Mouse (Mus musculus) liver, embryonic 15.5 days (tissue): ENCODE results near the gene Hoxd13. TPM values are rescaled to one million over a fixed set of nuclear protein-coding genes. Genes with fewer than 3 reads are reported as not detected.

Experiments used
- ATAC-seq: fragments of 200-750 bp; cut with Nextera tagmentation; 2 replicates; pipeline ENCODE4 v1.8.0; 2017; ENCODE audit warnings: moderate number of reproducible peaks, mild to moderate bottlenecking, moderate library complexity; ENCODE audit not compliant: insufficient read depth
- H3K27ac ChIP-seq: fragments of 300-500 bp; sonication (generic); replicated peaks from 2 replicates; pipeline ENCODE4 v1.5.1; 2015; ENCODE audit warnings: mild to moderate bottlenecking, inconsistent platforms
- H3K27me3 ChIP-seq: fragments of 300-500 bp; sonication (generic); 2 replicates; pipeline ENCODE4 v1.6.1; 2015; ENCODE audit warnings: mild to moderate bottlenecking, inconsistent platforms
- H3K36me3 ChIP-seq: fragments of 300-500 bp; sonication (generic); replicated peaks from 2 replicates; pipeline ENCODE4 v1.6.1; 2015; ENCODE audit warnings: moderate library complexity, mild to moderate bottlenecking, inconsistent platforms
- H3K4me1 ChIP-seq: fragments of 300-500 bp; sonication (generic); replicated peaks from 2 replicates; pipeline ENCODE4 v1.6.1; 2015; ENCODE audit warnings: inconsistent platforms
- H3K4me2 ChIP-seq: fragments of 300-500 bp; sonication (generic); 2 replicates; pipeline ENCODE4 v1.6.1; 2015; ENCODE audit warnings: moderate library complexity, mild to moderate bottlenecking, inconsistent platforms
- H3K4me3 ChIP-seq: fragments of 300-500 bp; sonication (generic); replicated peaks from 2 replicates; pipeline ENCODE4 v1.5.1; 2015; ENCODE audit warnings: mild to moderate bottlenecking, inconsistent platforms
- H3K9ac ChIP-seq: fragments of 300-500 bp; sonication (generic); 2 replicates; pipeline ENCODE4 v1.6.1; 2015; ENCODE audit warnings: moderate library complexity, mild to moderate bottlenecking, inconsistent platforms
- H3K9me3 ChIP-seq: fragments of 300-500 bp; sonication (generic); replicated peaks from 2 replicates; pipeline ENCODE4 v1.6.1; 2016; ENCODE audit warnings: inconsistent platforms
- WGBS: fragments of 180-500 bp; shearing (Covaris S2); methylation state at CpG from one replicate; pipeline ENCODE4 v1.1.7; 2015; ENCODE audit warnings: mixed read lengths; ENCODE audit not compliant: insufficient replicate concordance; 5-methylcytosine and 5-hydroxymethylcytosine counted together
- polyA plus RNA-seq: library from polyadenylated mRNA; unstranded; fragments of >200 nt; fragmentation: Nextera tagmentation; extraction: Ambion mirVana; gene quantifications from 2 replicates; pipeline ENCODE4 v1.2.1, GENCODE M21; 2015

Gene Hoxd13
- polyA plus RNA-seq, 1 experiment from 2014 or later = not detected

DNA sequence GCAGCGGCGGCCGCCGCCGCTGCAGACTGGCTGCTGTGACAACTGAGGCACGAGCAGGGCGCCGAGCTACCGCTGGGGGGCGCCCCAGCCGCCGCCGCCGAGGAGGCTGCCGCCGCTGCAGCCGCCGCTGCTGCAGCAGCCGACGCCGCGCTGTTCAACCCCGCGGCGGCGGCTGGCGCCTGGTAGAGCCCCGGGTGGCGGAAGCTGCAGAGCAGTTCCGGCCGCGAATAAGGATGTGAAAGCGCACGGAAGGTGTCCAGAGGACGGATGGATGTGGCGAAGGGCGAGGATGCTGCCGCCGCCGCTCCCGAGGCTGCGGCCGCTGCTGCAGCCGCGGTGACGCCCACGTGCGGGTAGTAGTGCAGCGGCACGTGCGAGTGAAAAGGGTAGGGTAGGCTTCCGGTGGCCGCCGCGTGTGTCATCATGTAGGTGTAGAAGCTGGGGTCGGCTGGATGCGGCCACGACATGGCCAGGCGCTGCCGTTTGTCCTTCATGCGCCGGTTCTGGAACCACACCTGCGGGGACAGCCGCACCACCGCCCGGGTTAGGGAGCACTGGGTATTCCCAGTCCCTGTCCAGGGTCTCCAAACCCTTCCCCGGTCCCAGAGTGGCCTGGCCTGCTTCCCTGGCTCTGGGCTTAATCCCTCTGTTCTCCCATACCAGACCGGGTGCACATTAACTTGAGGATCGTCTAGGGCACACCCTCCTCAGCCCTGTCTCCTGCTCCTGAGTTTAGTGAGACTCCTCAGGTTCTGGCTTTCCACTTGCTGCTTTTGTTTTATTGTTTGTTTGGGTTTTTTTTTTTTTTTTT, 12.1 kb upstream of the Hoxd13 start:
- H3K27me3 ChIP-seq = peaks cover 92% of the 10 kb centered on the region
- H3K4me3 ChIP-seq = peak overlapping the region; percentile 38
- H3K9me3 ChIP-seq = no peaks in the 10 kb centered on the region
- H3K27ac ChIP-seq = no peak overlapping the region
- peaks cover 9% of the 10 kb centered on the region for H3K4me1 ChIP-seq
- no peaks in the 10 kb centered on the region for H3K36me3 ChIP-seq
- no peak overlapping the region for H3K9ac ChIP-seq
- H3K4me2 ChIP-seq = peak overlapping the region; percentile 49
- 2% methylated on average over 68 of the region's 69 CpGs for WGBS
- no peak for ATAC-seq

- no peaks in the 10 kb centered on the region for H3K9me3 ChIP-seq
- no peak overlapping the region for H3K27ac ChIP-seq
- H3K4me3 ChIP-seq = no peak overlapping the region
- ATAC-seq = no peak
- peaks cover 9% of the 10 kb centered on the region for H3K4me1 ChIP-seq
- 5% methylated on average over 4 of the region's 4 CpGs for WGBS
- H3K27me3 ChIP-seq = peaks cover 92% of the 10 kb centered on the region
- no peaks in the 10 kb centered on the region for H3K36me3 ChIP-seq
- no peak overlapping the region for H3K4me2 ChIP-seq
- no peak overlapping the region for H3K9ac ChIP-seq
These were observed 11.5 kb upstream of the Hoxd13 start for GRCm38 (mm10) chr2:74656632-74657021.

GRCm38 (mm10) chr2:74657251-74658023, 10.7 kb upstream of the Hoxd13 start:
- Histone ChIP-seq H3K4me3 (peak overlapping the region; percentile 14; the same call in 1 of the 2 replicates), H3K4me2 (peak overlapping the region; percentile 27; the same call in 1 of the 2 replicates)
- no peak for ATAC-seq

DNA sequence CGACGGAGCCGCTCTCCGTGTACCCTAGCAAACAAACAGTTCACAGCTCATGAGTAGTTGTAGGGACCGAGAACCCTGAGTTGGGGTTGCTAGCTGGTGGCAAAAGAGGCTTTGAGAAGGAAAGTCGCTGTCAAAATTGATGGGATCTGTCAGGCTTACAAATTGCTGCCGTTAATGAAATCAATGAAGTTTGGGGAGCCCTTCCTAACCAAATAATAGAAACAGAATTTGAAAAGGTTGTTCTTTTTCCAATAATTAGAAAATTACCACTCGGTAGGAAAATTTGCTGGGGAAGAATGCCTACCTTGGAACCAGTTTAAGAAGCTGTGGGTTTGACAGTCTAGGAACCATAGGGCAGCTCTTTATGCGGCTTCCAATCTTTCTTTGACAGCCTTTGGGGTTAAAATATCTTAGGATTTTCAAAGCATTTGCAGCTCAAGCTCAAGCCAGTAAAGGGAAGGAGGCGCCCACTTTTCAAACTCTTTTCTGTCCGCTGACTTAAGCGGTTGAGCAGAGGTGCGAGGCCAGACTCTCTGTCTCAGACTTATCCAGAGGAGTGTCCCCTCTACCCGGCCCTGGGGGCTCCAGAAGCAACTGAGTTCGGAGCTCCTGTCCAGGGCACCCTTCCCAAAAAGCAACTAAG, 10.0 kb upstream of the Hoxd13 start:
- Histone ChIP-seq H3K9me3 (no peaks in the 10 kb centered on the region), H3K27me3 (peaks cover 96% of the 10 kb centered on the region), H3K4me3 (peak overlapping the region; percentile 14; the same call in 1 of the 2 replicates), H3K4me2 (no peak overlapping the region; the same call in 1 of the 2 replicates), H3K27ac (no peak overlapping the region), H3K9ac (no peak overlapping the region), H3K36me3 (no peaks in the 10 kb centered on the region), H3K4me1 (peaks cover 9% of the 10 kb centered on the region)
- no peak for ATAC-seq
- 3% methylated on average over 15 of the region's 15 CpGs for WGBS

More at GRCm38 (mm10) chr2:74657251-74658023, 10.7 kb upstream of the Hoxd13 start:
- Histone ChIP-seq H3K4me1 (peaks cover 9% of the 10 kb centered on the region), H3K36me3 (no peaks in the 10 kb centered on the region), H3K9me3 (no peaks in the 10 kb centered on the region), H3K9ac (no peak overlapping the region), H3K27me3 (peaks cover 92% of the 10 kb centered on the region), H3K27ac (no peak overlapping the region)
- WGBS = 3% methylated on average over 62 of the region's 62 CpGs

DNA sequence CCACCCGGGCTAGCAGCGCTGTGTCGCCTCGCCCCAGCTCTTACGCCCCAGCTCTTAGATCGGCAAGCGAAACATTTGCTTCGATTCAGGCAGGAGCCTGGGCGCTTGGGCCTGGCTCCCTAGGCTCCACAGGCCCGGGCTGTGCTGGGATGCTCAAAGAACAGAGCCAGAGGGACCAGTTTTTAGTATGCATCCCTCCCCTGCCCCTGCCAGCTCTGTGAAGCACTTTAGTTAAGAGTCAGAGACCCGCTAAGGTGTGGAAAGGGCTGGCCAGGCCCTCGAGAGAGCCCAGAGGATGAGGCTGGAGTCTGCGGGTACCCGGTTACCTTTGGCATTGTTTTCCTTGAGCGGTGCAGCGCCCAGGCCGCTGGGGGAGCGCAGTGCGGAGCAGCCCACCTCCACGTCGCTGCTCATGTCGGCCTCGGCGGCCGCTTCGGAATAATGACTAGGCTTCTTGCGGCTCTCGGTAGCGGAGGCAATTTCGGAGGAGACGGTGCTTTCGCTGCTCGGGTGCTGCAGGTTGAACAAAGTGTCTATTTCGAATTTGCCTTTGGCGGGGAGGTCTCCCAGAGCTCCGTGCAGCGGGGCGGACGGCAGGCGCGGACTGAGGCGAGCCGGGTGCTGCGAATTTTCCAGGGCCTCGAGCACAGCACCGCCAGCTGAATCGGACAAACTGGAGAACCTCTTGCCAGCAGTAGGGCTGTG, 9.3 kb upstream of the Hoxd13 start:
- no peak for ATAC-seq
- Histone ChIP-seq H3K27ac (no peak overlapping the region), H3K4me1 (peaks cover 9% of the 10 kb centered on the region), H3K27me3 (peaks cover 100% of the 10 kb centered on the region), H3K9ac (no peak overlapping the region), H3K36me3 (no peaks in the 10 kb centered on the region), H3K4me3 (no peak overlapping the region), H3K9me3 (no peaks in the 10 kb centered on the region), H3K4me2 (no peak overlapping the region)
- 1% methylated on average over 47 of the region's 47 CpGs for WGBS

DNA sequence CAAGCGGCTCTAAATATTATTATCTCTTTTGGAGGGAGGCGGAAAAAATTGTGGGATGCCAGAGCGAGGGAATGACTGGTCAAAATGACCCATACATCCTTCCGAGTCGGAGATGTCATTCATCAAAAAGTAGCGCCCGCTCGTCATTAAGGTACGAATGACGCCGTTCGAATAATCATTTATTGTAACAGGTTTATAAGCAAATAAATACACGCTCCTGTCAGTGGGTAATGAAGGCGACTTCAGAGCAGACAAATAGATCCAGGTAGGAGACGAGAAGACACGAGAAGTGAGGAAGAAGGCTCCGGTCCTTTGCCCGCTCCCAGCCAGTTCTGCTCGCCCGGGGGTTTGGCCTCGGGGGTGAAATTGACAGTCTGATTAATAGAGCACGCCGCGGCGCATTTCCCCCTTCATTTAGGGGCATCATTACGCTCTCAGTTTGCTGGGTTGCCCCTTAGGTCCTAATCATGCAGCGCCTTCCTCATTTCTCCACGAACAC, 8.6 kb upstream of the Hoxd13 start, which contains the start of gene Evx2:
Gene Evx2 (minus strand): TSS at position 51 of the 499 bp plus-strand sequence.
- no peak for ATAC-seq
- Histone ChIP-seq H3K4me3 (no peak within 1 kb of the TSS), H3K4me2 (no peak within 1 kb of the TSS), H3K4me1 (peaks cover 9% of the 10 kb centered on the region), H3K9ac (no peak within 1 kb of the TSS), H3K9me3 (no peaks in the 10 kb centered on the region), H3K27me3 (peaks cover 100% of the 10 kb centered on the region), H3K36me3 (no peaks in the 10 kb centered on the region), H3K27ac (no peak within 1 kb of the TSS)
- WGBS = 3% methylated on average over 28 of the region's 28 CpGs

- Histone ChIP-seq H3K27me3 (peaks cover 100% of the 10 kb centered on the region), H3K36me3 (no peaks in the 10 kb centered on the region), H3K4me3 (no peak overlapping the region), H3K9ac (no peak overlapping the region), H3K4me2 (no peak overlapping the region), H3K4me1 (peaks cover 4% of the 10 kb centered on the region), H3K27ac (no peak overlapping the region), H3K9me3 (no peaks in the 10 kb centered on the region)
- 2% methylated on average over 30 of the region's 30 CpGs for WGBS
- no peak for ATAC-seq
These were observed 7.4 kb upstream of the Hoxd13 start for GRCm38 (mm10) chr2:74660421-74661375.

GRCm38 (mm10) chr2:74661685-74662084, 6.4 kb upstream of the Hoxd13 start:
- ATAC-seq = no peak
- Histone ChIP-seq H3K4me3 (no peak overlapping the region), H3K27ac (no peak overlapping the region), H3K36me3 (no peaks in the 10 kb centered on the region), H3K9me3 (no peaks in the 10 kb centered on the region), H3K4me1 (no peaks in the 10 kb centered on the region), H3K27me3 (peaks cover 100% of the 10 kb centered on the region), H3K4me2 (no peak overlapping the region), H3K9ac (no peak overlapping the region)
- WGBS = 2% methylated on average over 14 of the region's 14 CpGs

- no peak overlapping the region for H3K4me2 ChIP-seq
- H3K27ac ChIP-seq = no peak overlapping the region
- no peak overlapping the region for H3K4me3 ChIP-seq
- no peak overlapping the region for H3K9ac ChIP-seq
- no peak for ATAC-seq
- no peaks in the 10 kb centered on the region for H3K9me3 ChIP-seq
- no peaks in the 10 kb centered on the region for H3K36me3 ChIP-seq
- no peaks in the 10 kb centered on the region; the same call in 1 of the 2 replicates for H3K4me1 ChIP-seq
- peaks cover 99% of the 10 kb centered on the region for H3K27me3 ChIP-seq
- 3% methylated on average over 18 of the region's 18 CpGs for WGBS
These were observed 4.7 kb upstream of the Hoxd13 start for GRCm38 (mm10) chr2:74663291-74663925.
